Mouse (Mus musculus) MEL (cell line): ENCODE data around the gene Masp2.

Experiments used
- GATA1 ChIP-seq: IDR thresholded peaks from 2 replicates; pipeline ENCODE4 v1.6.1; 2011; ENCODE audit warnings: low read depth, low read length, improper control_type of control experiment
- POLR2A ChIP-seq, 2 experiments: IDR thresholded peaks; 2 replicates each; pipeline ENCODE4 v1.6.1; 2011 to 2012; ENCODE audit warnings: low read length in 2 of 2, mild to moderate bottlenecking in 2 of 2, control low read depth in 1 of 2, improper control_type of control experiment in 1 of 2, low read depth in 1 of 2, moderate library complexity in 1 of 2; ENCODE audit not compliant: control insufficient read depth in 1 of 2, insufficient read depth in 1 of 2, poor library complexity in 1 of 2
- USF1 ChIP-seq: IDR thresholded peaks from 2 replicates; pipeline ENCODE4 v1.6.1; 2014; ENCODE audit warnings: low read depth, mild to moderate bottlenecking, inconsistent platforms, low read length, improper control_type of control experiment, moderate library complexity
- ZKSCAN1 ChIP-seq: IDR thresholded peaks from 2 replicates; pipeline ENCODE4 v1.6.1; 2012; ENCODE audit warnings: low read depth, mild to moderate bottlenecking, inconsistent platforms, low read length, improper control_type of control experiment, moderate library complexity

GRCm38 (mm10) chr4:148638302-148638701 lies 35.9 kb downstream of the Masp2 start:
- no peak for TF ChIP-seq ZKSCAN1
- no peak for TF ChIP-seq USF1
- TF ChIP-seq POLR2A (IDR thresholded peaks at IDR 0.05; ENCODE audit: control insufficient read depth in 1 of 2, insufficient read depth in 1 of 2, low read depth in 1 of 2, low read length in 2 of 2, poor library complexity in 1 of 2), result no peak
- TF ChIP-seq GATA1, result no peak
